Mouse (Mus musculus) liver, adult 2 months (tissue): ENCODE results near the gene Phf21a.

Experiments
- CTCF ChIP-seq: fragments of 200-500 bp; IDR thresholded peaks from 2 replicates; pipeline ENCODE4 v1.5.1; 2011; ENCODE audit warnings: low read depth, low read length, control low read depth
- POLR2A ChIP-seq: fragments of 200-500 bp; IDR thresholded peaks from 2 replicates; pipeline ENCODE4 v1.6.1; 2011; ENCODE audit warnings: low read length, control low read depth; ENCODE audit not compliant: insufficient read depth; ENCODE audit errors: extremely low read depth

DNA sequence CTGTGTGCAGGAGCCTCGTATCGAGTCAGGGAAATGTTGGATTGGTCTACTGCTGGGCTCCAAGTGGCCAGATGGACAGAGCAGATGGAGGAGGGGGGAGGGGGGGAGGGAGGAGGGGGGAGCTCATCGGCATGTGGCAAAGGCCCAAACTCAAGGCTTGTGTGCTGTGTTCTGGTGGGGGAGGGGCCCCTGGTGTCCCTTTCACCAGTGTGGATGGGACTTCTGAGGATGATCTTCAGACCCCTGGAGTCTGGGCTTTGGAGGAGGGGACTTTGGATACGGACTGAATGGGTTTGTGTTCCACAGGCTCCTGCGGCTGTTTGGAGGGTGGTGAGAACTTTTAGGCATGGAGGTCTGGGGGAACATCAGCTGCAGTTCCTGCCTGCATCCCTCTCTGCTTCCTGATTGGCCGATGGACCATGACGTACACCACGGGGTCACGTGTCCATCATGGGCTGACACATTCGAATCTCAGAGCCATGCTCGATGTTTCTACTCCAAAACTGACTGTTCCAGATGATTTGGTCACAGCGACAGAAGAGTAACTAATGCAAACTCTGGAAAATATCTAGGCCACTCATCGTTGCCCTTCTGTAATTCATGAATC, 16.7 kb upstream of the Phf21a start:
- TF ChIP-seq CTCF, result no peak
- TF ChIP-seq POLR2A, result no peak
